Mouse (Mus musculus) layer of hippocampus, adult 2 months (tissue): ENCODE measurements around the gene Lrfn3. TPM values are rescaled to one million over a fixed set of nuclear protein-coding genes. Genes with fewer than 3 reads are reported as not detected.
A peak's percentile ranks its signal among the peaks of the same experiment; 100 is the strongest.

ENCODE experiments used
- DNase-seq, 2 experiments: peaks; one replicate each; pipeline ENCODE4 v3.0.0; 2022; ENCODE audit warnings: low spot score in 2 of 2
- H3K27ac ChIP-seq: fragments of 200-600 bp; 2 replicates; pipeline ENCODE4 v1.8.1; 2022
- H3K4me3 ChIP-seq: fragments of 200-600 bp; 2 replicates; pipeline ENCODE4 v1.8.1; 2022; ENCODE audit warnings: mild to moderate bottlenecking
- CTCF ChIP-seq: fragments of 200-600 bp; conservative IDR thresholded peaks from 2 replicates; pipeline ENCODE4 v1.8.1; 2022; ENCODE audit warnings: antibody characterized with exemption, mild to moderate bottlenecking, moderate library complexity
- total RNA-seq, 2 experiments: library from RNA; stranded (reverse); gene quantifications; 2 replicates each; pipeline ENCODE4 v1.2.3; 2021

Gene Lrfn3
- total RNA-seq, 2 experiments from 2014 or later, result 32.4 to 34.6 TPM

- TF ChIP-seq CTCF, result no peak
- DNase-seq, result no peak
- no peak overlapping the region for H3K4me3 ChIP-seq
- H3K27ac ChIP-seq, result no peak overlapping the region
Observed at GRCm38 (mm10) chr7:30367466-30367865, 4.9 kb upstream of the Lrfn3 start.

GRCm38 (mm10) chr7:30363344-30363738 lies 769 bp upstream of the Lrfn3 start:
- no peak for DNase-seq
- TF ChIP-seq CTCF, result no peak
- H3K27ac ChIP-seq, result peak overlapping the region; percentile 89
- H3K4me3 ChIP-seq, result peak overlapping the region; percentile 75

- Histone ChIP-seq H3K27ac (no peak overlapping the region), H3K4me3 (no peak overlapping the region)
- no peak for TF ChIP-seq CTCF
- no peak for DNase-seq
Observed at GRCm38 (mm10) chr7:30360028-30360427, 2.5 kb downstream of the Lrfn3 start.

GRCm38 (mm10) chr7:30359276-30359865 lies 3.2 kb downstream of the Lrfn3 start:
- no peak for DNase-seq
- no peak overlapping the region for H3K27ac ChIP-seq
- no peak for TF ChIP-seq CTCF
- H3K4me3 ChIP-seq, result no peak overlapping the region

GRCm38 (mm10) chr7:30358378-30359186 lies 4.0 kb downstream of the Lrfn3 start:
- no peak for TF ChIP-seq CTCF
- Histone ChIP-seq H3K4me3 (no peak overlapping the region), H3K27ac (no peak overlapping the region)
- DNase-seq, result no peak

- H3K27ac ChIP-seq, result no peak overlapping the region
- no peak for TF ChIP-seq CTCF
- no peak for DNase-seq
- no peak overlapping the region for H3K4me3 ChIP-seq
Observed at GRCm38 (mm10) chr7:30354059-30354458, 8.5 kb downstream of the Lrfn3 start.

GRCm38 (mm10) chr7:30353279-30353822 lies 9.2 kb downstream of the Lrfn3 start:
- H3K4me3 ChIP-seq, result no peak overlapping the region
- peak; percentile 69 to 80 for DNase-seq
- H3K27ac ChIP-seq, result no peak overlapping the region
- peak; percentile 90 for TF ChIP-seq CTCF

- Histone ChIP-seq H3K4me3 (peak overlapping the region; percentile 27; the same call in 1 of the 2 replicates), H3K27ac (peak overlapping the region; percentile 48; the same call in 1 of the 2 replicates)
- peak; percentile 97 for TF ChIP-seq CTCF
- DNase-seq, result peak; percentile 63 to 81
Observed at GRCm38 (mm10) chr7:30347828-30348227, 14.7 kb downstream of the Lrfn3 start.

GRCm38 (mm10) chr7:30346635-30347379 lies 15.8 kb downstream of the Lrfn3 start:
- DNase-seq, result no peak
- H3K27ac ChIP-seq, result no peak overlapping the region
- no peak overlapping the region for H3K4me3 ChIP-seq
- TF ChIP-seq CTCF, result no peak

GRCm38 (mm10) chr7:30339432-30340109 lies 23.0 kb downstream of the Lrfn3 start:
- H3K27ac ChIP-seq, result peak overlapping the region; percentile 72
- no peak overlapping the region for H3K4me3 ChIP-seq
- DNase-seq, result no peak
- TF ChIP-seq CTCF, result no peak

GRCm38 (mm10) chr7:30336384-30336783 lies 26.2 kb downstream of the Lrfn3 start:
- peak; percentile 98 for TF ChIP-seq CTCF
- Histone ChIP-seq H3K4me3 (no peak overlapping the region), H3K27ac (peak overlapping the region; percentile 54; the same call in 1 of the 2 replicates)
- DNase-seq, result peak; percentile 88 to 93

GRCm38 (mm10) chr7:30335688-30336087 lies 26.9 kb downstream of the Lrfn3 start:
- Histone ChIP-seq H3K4me3 (no peak overlapping the region), H3K27ac (peak overlapping the region; percentile 54)
- no peak for TF ChIP-seq CTCF
- no peak for DNase-seq
